Mouse (Mus musculus) kidney, embryonic 16.5 days (tissue): ENCODE results near the gene Tmem120a. TPM values are rescaled to one million over a fixed set of nuclear protein-coding genes. Genes with fewer than 3 reads are reported as not detected.

Source experiments
- ATAC-seq: fragments of 200-750 bp; cut with Nextera tagmentation; 2 replicates; pipeline ENCODE4 v1.8.0; 2017; ENCODE audit warnings: moderate TSS enrichment; ENCODE audit not compliant: low FRiP score, low TSS enrichment
- H3K27ac ChIP-seq: fragments of 300-500 bp; sonication (generic); 2 replicates; pipeline ENCODE4 v1.5.1; 2014; ENCODE audit warnings: low read length
- H3K27me3 ChIP-seq: fragments of 300-500 bp; sonication (generic); 2 replicates; pipeline ENCODE4 v1.6.1; 2014; ENCODE audit warnings: low read length, control low read depth, mixed read lengths; ENCODE audit not compliant: insufficient read depth
- H3K36me3 ChIP-seq: fragments of 300-500 bp; sonication (generic); 2 replicates; pipeline ENCODE4 v1.6.1; 2014; ENCODE audit warnings: low read length, control low read depth, mixed read lengths; ENCODE audit not compliant: insufficient read depth
- H3K4me1 ChIP-seq: fragments of 300-500 bp; sonication (generic); 2 replicates; pipeline ENCODE4 v1.6.1; 2014; ENCODE audit warnings: low read length, control low read depth, mixed read lengths; ENCODE audit not compliant: insufficient read depth
- H3K4me2 ChIP-seq: fragments of 300-500 bp; sonication (generic); replicated peaks from 2 replicates; pipeline ENCODE4 v1.6.1; 2014; ENCODE audit warnings: low read depth, low read length
- H3K4me3 ChIP-seq: fragments of 300-500 bp; sonication (generic); 2 replicates; pipeline ENCODE4 v1.5.1; 2014; ENCODE audit warnings: mild to moderate bottlenecking, low read length
- H3K9ac ChIP-seq: fragments of 300-500 bp; sonication (generic); replicated peaks from 2 replicates; pipeline ENCODE4 v1.6.1; 2014; ENCODE audit warnings: low read length
- H3K9me3 ChIP-seq: fragments of 300-500 bp; sonication (generic); 2 replicates; pipeline ENCODE4 v1.6.1; 2016; ENCODE audit warnings: low read length, control low read depth
- WGBS: fragments of 180-500 bp; shearing (Covaris S2); extraction: QIAGEN DNeasy Blood & Tissue Kit; methylation state at CpG from one replicate; pipeline ENCODE4 v1.1.7; 2014; 5-methylcytosine and 5-hydroxymethylcytosine counted together
- polyA plus RNA-seq: library from polyadenylated mRNA; unstranded; fragments of >200 nt; fragmentation: Nextera tagmentation; extraction: Ambion mirVana; gene quantifications from 2 replicates; pipeline ENCODE4 v1.2.1, GENCODE M21; 2015

Gene Tmem120a
- polyA plus RNA-seq, 1 experiment from 2014 or later = 74.7 TPM

GRCm38 (mm10) chr5:135725391-135725841 is 18.8 kb downstream of the Tmem120a start:
- Histone ChIP-seq H3K27me3 (no peaks in the 10 kb centered on the region), H3K9ac (peak overlapping the region; percentile 32; the same call in 1 of the 2 replicates), H3K27ac (peak overlapping the region; percentile 69), H3K36me3 (peaks cover 16% of the 10 kb centered on the region), H3K4me2 (peak overlapping the region; percentile 28), H3K4me3 (peak overlapping the region; percentile 21), H3K9me3 (no peaks in the 10 kb centered on the region), H3K4me1 (peaks cover 30% of the 10 kb centered on the region)
- peak; percentile 88 for ATAC-seq
- WGBS = 15% methylated on average over 8 of the region's 8 CpGs

- ATAC-seq = 0 out of 2 replicates have a peak, but pooled peaks have one; percentile 13
- Histone ChIP-seq H3K4me2 (peak overlapping the region; percentile 28), H3K36me3 (peaks cover 9% of the 10 kb centered on the region), H3K4me1 (peaks cover 30% of the 10 kb centered on the region), H3K27ac (peak overlapping the region; percentile 56), H3K27me3 (no peaks in the 10 kb centered on the region), H3K9ac (peak overlapping the region; percentile 32), H3K9me3 (no peaks in the 10 kb centered on the region), H3K4me3 (no peak overlapping the region)
- WGBS = 11% methylated on average over 9 of the region's 9 CpGs
Observed at GRCm38 (mm10) chr5:135724536-135725322, 19.5 kb downstream of the Tmem120a start.

- 59% methylated on average over 3 of the region's 3 CpGs for WGBS
- Histone ChIP-seq H3K4me3 (no peak overlapping the region), H3K9me3 (no peaks in the 10 kb centered on the region), H3K36me3 (0 out of 2 replicates have a peak, but pooled peaks cover 7% of the 10 kb centered on the region), H3K4me2 (no peak overlapping the region), H3K27ac (0 out of 2 replicates have a peak overlapping the region, but pooled peaks have one; percentile 20), H3K27me3 (no peaks in the 10 kb centered on the region), H3K4me1 (peaks cover 30% of the 10 kb centered on the region), H3K9ac (no peak overlapping the region)
- no peak for ATAC-seq
Observed at GRCm38 (mm10) chr5:135723165-135723751, 21.0 kb downstream of the Tmem120a start.

GRCm38 (mm10) chr5:135722121-135722520 is 22.1 kb downstream of the Tmem120a start:
- ATAC-seq = no peak
- Histone ChIP-seq H3K4me2 (no peak overlapping the region), H3K9ac (no peak overlapping the region), H3K9me3 (no peaks in the 10 kb centered on the region), H3K4me1 (peaks cover 30% of the 10 kb centered on the region), H3K27ac (no peak overlapping the region), H3K4me3 (no peak overlapping the region), H3K27me3 (no peaks in the 10 kb centered on the region), H3K36me3 (peaks cover 14% of the 10 kb centered on the region; the same call in 1 of the 2 replicates)
- WGBS = 84% methylated on average over 11 of the region's 11 CpGs

DNA sequence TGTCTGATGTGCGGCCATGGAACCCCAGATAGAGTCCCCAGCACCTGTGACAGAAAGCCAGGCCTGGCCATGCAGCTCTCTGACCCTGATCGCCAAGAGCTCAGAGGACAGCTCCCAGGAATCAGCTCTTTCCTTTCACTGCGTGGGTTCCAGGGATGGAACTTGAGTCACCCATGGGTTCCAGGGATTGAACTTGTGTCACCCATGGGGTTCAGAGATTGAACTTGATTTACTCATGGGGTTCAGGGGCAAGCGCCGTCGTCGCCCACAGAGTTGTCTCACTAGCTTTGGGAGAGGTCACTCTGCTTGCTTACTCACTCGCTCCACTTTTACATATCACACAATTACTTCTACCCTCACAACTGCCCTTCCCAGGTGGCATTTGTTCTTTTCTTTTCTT is 23.2 kb downstream of the Tmem120a start:
- H3K4me1 ChIP-seq = peaks cover 29% of the 10 kb centered on the region
- no peak overlapping the region for H3K4me3 ChIP-seq
- H3K36me3 ChIP-seq = peaks cover 16% of the 10 kb centered on the region; the same call in 1 of the 2 replicates
- H3K27ac ChIP-seq = no peak overlapping the region
- no peaks in the 10 kb centered on the region for H3K9me3 ChIP-seq
- H3K9ac ChIP-seq = no peak overlapping the region
- no peak overlapping the region for H3K4me2 ChIP-seq
- no peaks in the 10 kb centered on the region for H3K27me3 ChIP-seq
- WGBS = 84% methylated on average over 8 of the region's 8 CpGs
- ATAC-seq = no peak

GRCm38 (mm10) chr5:135720121-135720520 is 24.1 kb downstream of the Tmem120a start:
- Histone ChIP-seq H3K9me3 (no peaks in the 10 kb centered on the region), H3K9ac (no peak overlapping the region), H3K4me2 (no peak overlapping the region), H3K27ac (no peak overlapping the region), H3K4me1 (peaks cover 19% of the 10 kb centered on the region), H3K27me3 (no peaks in the 10 kb centered on the region), H3K4me3 (no peak overlapping the region), H3K36me3 (peaks cover 20% of the 10 kb centered on the region; the same call in 1 of the 2 replicates)
- WGBS = 80% methylated on average over 3 of the region's 3 CpGs
- no peak for ATAC-seq

DNA sequence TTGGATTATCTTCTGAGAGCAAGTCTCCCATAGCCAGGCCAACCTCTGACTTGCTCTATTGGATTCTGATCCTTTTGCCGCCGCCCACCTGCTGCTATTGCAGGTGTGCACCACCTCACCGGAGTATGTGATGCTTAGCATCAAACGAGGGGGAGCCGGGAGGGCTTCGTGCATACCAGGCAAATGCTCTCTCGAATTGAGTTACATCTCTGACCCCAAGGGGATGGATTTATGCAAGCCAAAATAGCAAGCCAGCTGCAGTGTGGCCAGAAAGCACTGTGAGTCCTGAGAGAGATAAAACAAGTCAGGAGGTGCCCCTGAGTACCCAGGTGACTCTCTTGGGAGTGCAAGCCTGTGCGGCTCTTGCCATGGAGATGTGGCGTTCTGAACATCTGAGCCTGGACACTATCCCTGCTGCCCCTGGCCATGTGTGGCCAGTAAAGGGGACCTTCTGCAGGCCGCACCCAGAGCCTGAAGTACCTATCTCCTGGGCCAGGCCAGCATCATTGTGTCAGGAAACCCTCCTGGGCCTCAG is 24.6 kb downstream of the Tmem120a start:
- no peak overlapping the region for H3K9ac ChIP-seq
- H3K4me1 ChIP-seq = peaks cover 15% of the 10 kb centered on the region
- H3K4me3 ChIP-seq = no peak overlapping the region
- no peak for ATAC-seq
- H3K27ac ChIP-seq = no peak overlapping the region
- H3K9me3 ChIP-seq = no peaks in the 10 kb centered on the region
- peaks cover 20% of the 10 kb centered on the region; the same call in 1 of the 2 replicates for H3K36me3 ChIP-seq
- H3K27me3 ChIP-seq = no peaks in the 10 kb centered on the region
- no peak overlapping the region for H3K4me2 ChIP-seq
- 82% methylated on average over 10 of the region's 10 CpGs for WGBS

GRCm38 (mm10) chr5:135715624-135716023 is 28.6 kb downstream of the Tmem120a start:
- Histone ChIP-seq H3K36me3 (peaks cover 20% of the 10 kb centered on the region; the same call in 1 of the 2 replicates), H3K9ac (no peak overlapping the region), H3K4me3 (no peak overlapping the region), H3K4me2 (no peak overlapping the region), H3K9me3 (no peaks in the 10 kb centered on the region), H3K27me3 (no peaks in the 10 kb centered on the region), H3K27ac (no peak overlapping the region), H3K4me1 (peaks cover 35% of the 10 kb centered on the region)
- 65% methylated on average over 10 of the region's 10 CpGs for WGBS
- no peak for ATAC-seq

GRCm38 (mm10) chr5:135713441-135714218 is 30.6 kb downstream of the Tmem120a start:
- Histone ChIP-seq H3K4me2 (peak overlapping the region; percentile 36), H3K36me3 (peaks cover 21% of the 10 kb centered on the region), H3K4me3 (no peak overlapping the region), H3K27me3 (no peaks in the 10 kb centered on the region), H3K9ac (no peak overlapping the region), H3K4me1 (peaks cover 38% of the 10 kb centered on the region), H3K27ac (peak overlapping the region; percentile 85), H3K9me3 (no peaks in the 10 kb centered on the region)
- ATAC-seq = peak; percentile 62
- WGBS = 33% methylated on average over 16 of the region's 16 CpGs
